ENCODE assay signal across 33 mouse cellular contexts in the genomic region with DNA sequence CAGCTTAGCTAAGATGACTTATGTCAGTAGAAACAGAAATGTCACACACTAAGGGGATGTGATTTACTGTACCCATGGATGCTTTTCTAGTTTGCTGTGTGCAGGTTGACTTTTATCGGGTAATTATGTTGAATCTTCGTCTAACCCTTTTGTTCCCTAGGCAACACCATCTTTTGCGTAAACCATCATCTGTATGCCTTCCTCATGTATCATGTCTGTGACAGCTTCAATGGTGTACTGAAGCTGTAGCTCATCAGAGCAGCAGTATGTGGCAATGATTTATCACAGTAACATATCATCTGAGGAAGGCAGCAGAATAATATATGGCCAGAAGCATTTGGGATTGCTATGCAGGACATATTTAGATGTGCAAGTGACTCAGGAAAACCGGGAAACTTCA.
A peak's percentile ranks its signal among the peaks of the same experiment; 100 is the strongest.
DNase-seq lines count a peak whose midpoint lies in the region; ATAC-seq and TF ChIP-seq lines count a peak whose summit lies in the region.
"Had no signal": no experiment of that assay in that cellular context is flagged by ENCODE, and none has a peak within 500 bp of the region (broad histone marks: within the 10 kb centered on the region; RNA-seq: fewer than 3 reads in every experiment).

No protein-coding gene starts in this region.

- H3K4me3 ChIP-seq in midbrain, postnatal 0 days (ENCODE audit: low read depth, low read length) = no peak overlapping the region
- no peak overlapping the region for H3K4me3 ChIP-seq in midbrain, embryonic 14.5 days (replicated peaks; ENCODE audit: low read depth, low read length)
- H3K4me3 ChIP-seq in hindbrain, embryonic 12.5 days = no peak overlapping the region
- H3K4me3 ChIP-seq in hindbrain, postnatal 0 days (ENCODE audit: low read length) = no peak overlapping the region
- no peak overlapping the region for H3K4me3 ChIP-seq in neural tube, embryonic 15.5 days (replicated peaks)
- H3K4me3 ChIP-seq: embryonic facial prominence, embryonic 13.5 days; forebrain, embryonic 10.5 days; limb, embryonic 10.5 days; limb, embryonic 15.5 days; midbrain, embryonic 10.5 days; myocyte had no signal

- H3K4me1 ChIP-seq in midbrain, postnatal 0 days (ENCODE audit: insufficient read depth, low read length) = no peaks in the 10 kb centered on the region
- no peaks in the 10 kb centered on the region for H3K4me1 ChIP-seq in midbrain, embryonic 14.5 days (ENCODE audit: control insufficient read depth, insufficient read depth, low read length)
- no peaks in the 10 kb centered on the region for H3K4me1 ChIP-seq in hindbrain, embryonic 12.5 days
- no peaks in the 10 kb centered on the region for H3K4me1 ChIP-seq in hindbrain, postnatal 0 days (ENCODE audit: insufficient read depth, low read length)
- H3K4me1 ChIP-seq in neural tube, embryonic 15.5 days = no peaks in the 10 kb centered on the region
- H3K4me1 ChIP-seq: embryonic facial prominence, embryonic 13.5 days; forebrain, embryonic 10.5 days; limb, embryonic 10.5 days; limb, embryonic 15.5 days; midbrain, embryonic 10.5 days had no signal

- H3K27me3 ChIP-seq in midbrain, postnatal 0 days (ENCODE audit: insufficient read depth, low read length) = no peaks in the 10 kb centered on the region
- no peaks in the 10 kb centered on the region for H3K27me3 ChIP-seq in midbrain, embryonic 14.5 days (ENCODE audit: control insufficient read depth, insufficient read depth, low read length)
- no peaks in the 10 kb centered on the region for H3K27me3 ChIP-seq in hindbrain, embryonic 12.5 days
- no peaks in the 10 kb centered on the region for H3K27me3 ChIP-seq in hindbrain, postnatal 0 days (ENCODE audit: insufficient read depth, low read length)
- no peaks in the 10 kb centered on the region for H3K27me3 ChIP-seq in neural tube, embryonic 15.5 days (replicated peaks)
- H3K27me3 ChIP-seq: embryonic facial prominence, embryonic 13.5 days; limb, embryonic 15.5 days had no signal

- no peaks in the 10 kb centered on the region for H3K36me3 ChIP-seq in midbrain, postnatal 0 days (ENCODE audit: insufficient read depth, low read length)
- H3K36me3 ChIP-seq in midbrain, embryonic 14.5 days (ENCODE audit: control insufficient read depth, insufficient read depth, low read length) = no peaks in the 10 kb centered on the region
- no peaks in the 10 kb centered on the region for H3K36me3 ChIP-seq in hindbrain, embryonic 12.5 days
- no peaks in the 10 kb centered on the region for H3K36me3 ChIP-seq in hindbrain, postnatal 0 days (ENCODE audit: insufficient read depth, low read length)
- no peaks in the 10 kb centered on the region for H3K36me3 ChIP-seq in neural tube, embryonic 15.5 days
- H3K36me3 ChIP-seq: embryonic facial prominence, embryonic 13.5 days; forebrain, embryonic 10.5 days; limb, embryonic 10.5 days; limb, embryonic 15.5 days; midbrain, embryonic 10.5 days had no signal

- peak; percentile 29 for DNase-seq in midbrain, postnatal 0 days (ENCODE audit: low spot score)
- no peak for DNase-seq in midbrain, embryonic 14.5 days
- peak; percentile 4 for DNase-seq in hindbrain, postnatal 0 days (ENCODE audit: low spot score)
- DNase-seq in heart, postnatal 36 days = no peak
- DNase-seq in heart, postnatal 25 days (ENCODE audit: low spot score) = no peak
- DNase-seq: adrenal gland, postnatal 25 days; cerebellum, adult 18-20 months; cerebellum, postnatal 14 days; gastrocnemius, postnatal 10 days; heart, postnatal 14 days; kidney, adult 2 months; kidney, postnatal 4 days; layer of hippocampus, postnatal 36 days; lung, adult 2 months; lung, postnatal 10 days; right cerebral cortex, postnatal 4 days; thymus, adult 2 months; thymus, postnatal 36 days had no signal

- ATAC-seq in midbrain, postnatal 0 days (ENCODE audit: low FRiP score) = no peak
- ATAC-seq in midbrain, embryonic 14.5 days (ENCODE audit: low FRiP score, low TSS enrichment) = no peak
- ATAC-seq in hindbrain, embryonic 12.5 days (ENCODE audit: low FRiP score) = peak; percentile 73
- 0 out of 2 replicates have a peak, but pooled peaks have one; percentile 61 for ATAC-seq in hindbrain, postnatal 0 days
- ATAC-seq in neural tube, embryonic 15.5 days (ENCODE audit: low FRiP score) = peak; percentile 68; the same call in 1 of the 2 replicates
- ATAC-seq: CD4-positive, CD25-positive, alpha-beta regulatory T cell, adult 4 months; forebrain, embryonic 16.5 days; midbrain, embryonic 16.5 days had no signal

- no peak overlapping the region for H3K9ac ChIP-seq in midbrain, postnatal 0 days (replicated peaks; ENCODE audit: low read length, poor library complexity, severe bottlenecking)
- no peak overlapping the region for H3K9ac ChIP-seq in midbrain, embryonic 14.5 days (replicated peaks; ENCODE audit: low read length)
- no peak overlapping the region for H3K9ac ChIP-seq in hindbrain, embryonic 12.5 days
- no peak overlapping the region for H3K9ac ChIP-seq in hindbrain, postnatal 0 days (replicated peaks; ENCODE audit: low read length)
- H3K9ac ChIP-seq in neural tube, embryonic 15.5 days (replicated peaks) = no peak overlapping the region
- H3K9ac ChIP-seq: embryonic facial prominence, embryonic 13.5 days; limb, embryonic 15.5 days; liver, embryonic 14.5 days had no signal

- no peak for TF ChIP-seq CTCF in midbrain, postnatal 0 days (IDR thresholded peaks at IDR 0.05)
- no peak for TF ChIP-seq CTCF in hindbrain, postnatal 0 days (IDR thresholded peaks at IDR 0.05; ENCODE audit: low read depth)

- intact Hi-C loops in heart, postnatal 36 days (cut with DNase I) = no loop called here
- intact Hi-C loops in heart, postnatal 25 days (cut with DNase I) = no loop called here

- H3K27ac ChIP-seq in midbrain, postnatal 0 days (ENCODE audit: low read depth, low read length) = no peak overlapping the region
- H3K27ac ChIP-seq in midbrain, embryonic 14.5 days (replicated peaks; ENCODE audit: low read depth, low read length) = no peak overlapping the region
- H3K27ac ChIP-seq in hindbrain, embryonic 12.5 days = no peak overlapping the region
- H3K27ac ChIP-seq in hindbrain, postnatal 0 days = no peak overlapping the region
- no peak overlapping the region for H3K27ac ChIP-seq in neural tube, embryonic 15.5 days (replicated peaks)
- H3K27ac ChIP-seq: embryonic facial prominence, embryonic 13.5 days; forebrain, embryonic 10.5 days; kidney, postnatal 0 days; limb, embryonic 10.5 days; limb, embryonic 15.5 days; liver, embryonic 14.5 days; macrophage; midbrain, embryonic 10.5 days; stomach, postnatal 0 days had no signal

- 74% methylated on average over 4 of the region's 4 CpGs for WGBS in midbrain, postnatal 0 days
- WGBS in midbrain, embryonic 14.5 days = 83% methylated on average over 4 of the region's 4 CpGs
- WGBS in hindbrain, embryonic 12.5 days = 69% methylated on average over 4 of the region's 4 CpGs
- 60% methylated on average over 4 of the region's 4 CpGs for WGBS in hindbrain, postnatal 0 days
- WGBS in neural tube, embryonic 15.5 days = 43% methylated on average over 4 of the region's 4 CpGs

- no peak overlapping the region for H3K4me2 ChIP-seq in midbrain, postnatal 0 days (ENCODE audit: low read depth, low read length, poor library complexity, severe bottlenecking)
- no peak overlapping the region for H3K4me2 ChIP-seq in midbrain, embryonic 14.5 days (ENCODE audit: low read length)
- no peak overlapping the region for H3K4me2 ChIP-seq in hindbrain, embryonic 12.5 days (replicated peaks)
- no peak overlapping the region for H3K4me2 ChIP-seq in hindbrain, postnatal 0 days (ENCODE audit: low read depth, low read length)
- no peak overlapping the region for H3K4me2 ChIP-seq in neural tube, embryonic 15.5 days
- H3K4me2 ChIP-seq: embryonic facial prominence, embryonic 13.5 days; limb, embryonic 15.5 days had no signal

- H3K9me3 ChIP-seq in midbrain, postnatal 0 days (ENCODE audit: low read length) = no peaks in the 10 kb centered on the region
- H3K9me3 ChIP-seq in midbrain, embryonic 14.5 days (ENCODE audit: control insufficient read depth, low read length) = no peaks in the 10 kb centered on the region
- no peaks in the 10 kb centered on the region for H3K9me3 ChIP-seq in hindbrain, embryonic 12.5 days (replicated peaks)
- H3K9me3 ChIP-seq in hindbrain, postnatal 0 days (ENCODE audit: low read length) = no peaks in the 10 kb centered on the region
- no peaks in the 10 kb centered on the region for H3K9me3 ChIP-seq in neural tube, embryonic 15.5 days (replicated peaks)
- H3K9me3 ChIP-seq: embryonic facial prominence, embryonic 13.5 days; forebrain, embryonic 10.5 days; limb, embryonic 10.5 days; limb, embryonic 15.5 days; midbrain, embryonic 10.5 days had no signal

Comparison
In these comparisons a context has a peak if more than half of its experiments do, and no peak if none do; other contexts are left out.
1. DNase-seq: peak in midbrain, postnatal 0 days (single experiment) and hindbrain, postnatal 0 days (single experiment); none in midbrain, embryonic 14.5 days (single experiment), heart, postnatal 36 days (0 of 2) and heart, postnatal 25 days (single experiment).
2. ATAC-seq: peak in hindbrain, embryonic 12.5 days (single experiment), hindbrain, postnatal 0 days (single experiment) and neural tube, embryonic 15.5 days (single experiment); none in midbrain, postnatal 0 days (single experiment) and midbrain, embryonic 14.5 days (single experiment).